Mouse (Mus musculus): ENCODE results near the gene Prph. TPM values are rescaled to one million over a fixed set of nuclear protein-coding genes. Genes with fewer than 3 reads are reported as not detected.

Gene Prph
- 4.5 and 8.5 TPM in 2 replicates for polyA plus RNA-seq (2012; rRNA removed)

DNA sequence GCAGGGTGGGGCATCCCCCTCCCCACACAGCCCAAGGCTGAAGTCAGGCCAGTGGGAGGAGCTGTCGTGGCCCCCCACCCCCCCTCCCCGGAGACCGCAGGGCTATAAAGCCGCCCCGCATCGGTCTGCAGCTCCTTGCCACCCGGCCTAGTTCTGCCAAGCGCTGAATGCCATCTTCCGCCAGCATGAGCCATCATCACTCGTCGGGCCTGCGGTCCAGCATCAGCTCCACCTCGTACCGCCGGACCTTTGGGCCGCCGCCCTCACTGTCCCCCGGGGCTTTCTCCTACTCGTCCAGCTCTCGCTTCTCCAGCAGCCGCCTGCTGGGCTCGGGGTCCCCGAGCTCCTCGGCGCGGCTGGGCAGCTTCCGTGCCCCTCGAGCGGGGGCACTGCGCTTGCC lies at the start of gene Prph:
Prph (plus strand) TSS at position 135 of the 400 bp plus-strand sequence.

DNA sequence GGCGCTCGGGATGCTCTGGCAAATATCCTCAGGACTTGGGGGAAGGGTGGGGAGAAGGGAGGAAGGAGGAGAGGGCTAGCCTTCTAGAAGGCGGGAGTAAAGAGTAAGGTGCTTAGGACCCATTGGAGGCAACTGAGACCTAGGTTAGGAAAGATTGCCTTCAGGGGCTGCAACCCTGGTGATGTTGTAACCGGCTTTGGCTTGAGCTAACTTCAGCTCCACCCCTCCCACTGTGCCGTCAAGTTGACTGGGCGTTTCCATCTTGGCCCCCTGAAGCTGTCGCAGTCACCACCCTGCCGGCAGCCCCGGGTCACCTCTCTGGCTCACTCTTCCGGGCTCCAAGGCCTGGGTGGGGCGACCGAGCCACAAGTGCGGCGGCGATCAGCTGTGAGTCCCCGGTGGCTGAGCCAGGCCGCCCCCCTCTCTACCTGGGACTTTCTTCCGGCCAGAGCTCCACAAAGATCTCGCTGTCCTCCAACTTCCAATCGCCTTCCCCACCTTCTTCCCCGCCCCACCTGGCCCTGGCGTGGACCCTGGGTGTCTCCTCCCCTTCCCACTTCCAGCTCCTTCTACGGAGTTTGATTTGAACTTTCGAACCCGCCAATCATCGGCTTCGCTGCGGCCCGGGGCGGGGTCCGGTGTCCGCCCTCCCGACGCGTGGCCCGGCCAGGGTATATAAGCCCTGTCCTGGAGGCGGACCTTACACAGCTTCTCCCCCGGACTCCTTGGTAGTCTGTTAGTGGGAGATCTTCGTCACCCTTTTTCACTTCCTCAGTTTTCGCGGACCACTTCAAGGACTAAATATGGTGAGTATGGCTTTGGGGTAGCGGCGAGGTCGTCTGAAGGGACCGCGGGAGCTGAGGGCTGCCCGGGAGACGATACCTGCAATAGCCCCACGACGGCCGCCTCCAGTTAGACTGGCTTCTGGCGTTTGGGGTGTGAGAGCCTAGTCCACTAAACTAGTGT lies 25.1 kb upstream of the Prph start, which contains the start of gene Tuba1c:
Tuba1c (plus strand) TSS at position 273 of the 966 bp plus-strand sequence.

DNA sequence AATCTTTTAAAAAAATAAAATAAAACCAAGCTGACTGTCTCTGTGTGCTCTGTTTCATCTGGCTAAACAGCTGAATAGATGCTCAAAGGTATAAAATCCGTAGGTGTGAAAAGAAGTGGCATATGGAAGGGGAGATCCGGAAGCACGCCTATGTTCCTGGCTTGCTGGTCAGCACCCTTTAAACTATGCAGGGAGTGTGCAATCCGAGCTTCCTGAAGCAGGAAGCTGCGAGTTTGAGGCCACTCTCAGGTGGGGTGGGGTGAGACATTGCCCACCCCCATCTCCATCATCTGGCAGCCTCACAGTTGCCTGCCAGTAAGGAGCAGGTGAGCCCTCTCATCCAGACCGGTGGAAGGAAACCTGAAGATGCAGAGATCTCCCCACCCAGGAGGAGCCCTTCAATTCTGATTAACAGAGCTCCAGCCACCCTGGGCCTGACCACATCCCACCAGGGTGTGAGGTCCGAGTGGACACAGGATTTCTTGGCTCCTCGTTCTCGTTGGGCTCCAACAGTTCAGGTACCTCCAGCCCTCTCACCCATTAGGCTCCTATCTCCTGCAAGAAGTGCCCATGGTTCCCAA lies 19.1 kb downstream of the Prph start, which contains the start of gene Troap:
Troap (plus strand) TSS at position 557 of the 581 bp plus-strand sequence.

DNA sequence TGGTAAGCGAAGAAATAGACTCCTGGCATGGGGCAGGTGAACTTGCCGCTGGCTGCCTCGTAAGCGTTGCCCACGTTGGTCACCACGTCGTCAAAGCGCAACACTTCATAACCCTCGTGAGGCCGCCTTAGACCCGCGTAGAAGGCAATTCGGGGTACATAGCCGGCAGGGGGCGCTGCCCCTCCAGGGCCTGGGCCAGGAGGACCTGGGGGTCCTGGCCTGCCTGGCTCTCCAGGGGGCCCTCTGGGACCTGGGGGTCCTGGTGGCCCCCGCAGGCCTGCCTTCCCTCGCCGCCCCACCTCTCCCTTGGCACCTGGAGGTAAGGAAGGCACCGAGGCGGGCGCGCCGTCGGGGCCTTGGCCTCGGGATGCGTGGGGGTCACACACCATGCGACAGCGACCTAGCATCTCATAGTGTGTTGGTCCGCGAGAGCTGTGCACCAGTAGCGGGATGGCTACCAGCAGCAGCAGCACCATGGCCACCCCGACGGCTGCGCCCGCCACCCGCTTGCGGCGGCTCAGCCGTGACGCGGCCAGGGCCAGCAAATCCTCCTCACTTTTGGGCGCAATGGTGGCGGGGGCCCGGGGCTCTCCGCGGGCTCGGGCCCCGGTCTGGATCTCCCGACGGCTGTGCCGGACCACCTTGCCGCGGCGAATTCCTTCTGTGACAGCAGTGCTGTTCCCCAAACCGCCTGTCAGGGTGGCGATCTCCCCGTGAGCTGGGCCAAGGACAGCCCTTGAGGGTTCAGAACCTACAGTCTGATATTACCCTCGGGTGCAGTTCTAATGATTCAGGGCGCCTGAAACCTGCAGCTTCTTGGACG lies 32.5 kb downstream of the Prph start, which contains the start of gene C1ql4:
C1ql4 (minus strand) TSS at position 565 of the 823 bp plus-strand sequence.

DNA sequence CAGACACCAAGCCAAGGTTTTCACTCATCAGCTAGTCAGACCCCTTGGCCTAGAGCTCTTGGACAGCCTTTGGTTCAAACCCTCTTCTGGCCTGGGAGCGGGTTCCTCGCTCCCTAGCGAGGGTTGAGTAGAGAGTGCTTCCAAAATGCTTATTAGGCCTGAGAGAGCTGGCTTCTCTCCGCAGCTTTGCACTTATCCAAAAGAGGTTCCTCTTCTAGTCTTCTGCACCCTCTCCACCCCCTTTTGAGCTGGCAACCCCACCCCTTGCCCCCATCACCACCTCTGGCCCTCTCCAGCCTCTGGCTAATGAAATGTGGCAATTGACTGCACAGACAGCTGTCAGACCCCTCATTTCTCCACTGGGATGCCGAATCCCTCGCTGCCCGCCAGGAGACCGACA lies 37.9 kb downstream of the Prph start, which contains the start of gene Dnajc22:
Dnajc22 (plus strand) TSS at position 301 of the 400 bp plus-strand sequence.

Other genes starting within 250 kb of the Prph start
- 0.02 TPM in 2 replicates for gene Ddn, start 245.7 kb upstream of the Prph start, polyA plus RNA-seq (2012; rRNA removed)
- 27.3 and 30.3 TPM in 2 replicates for gene Prkag1, start 223.7 kb upstream of the Prph start, polyA plus RNA-seq (2012; rRNA removed)
- 8.0 and 11.3 TPM in 2 replicates for gene Kmt2d, start 184.0 kb upstream of the Prph start, polyA plus RNA-seq (2012; rRNA removed)
- gene Rhebl1, start 160.6 kb upstream of the Prph start, polyA plus RNA-seq (2012; rRNA removed), result 0.75 and 0.82 TPM in 2 replicates
- gene Dhh, start 156.6 kb upstream of the Prph start, polyA plus RNA-seq (2012; rRNA removed), result 0.37 and 0.70 TPM in 2 replicates
- gene Lmbr1l, start 136.9 kb upstream of the Prph start, polyA plus RNA-seq (2012; rRNA removed), result 20.0 and 33.4 TPM in 2 replicates
- gene Tuba1b, start 120.6 kb upstream of the Prph start, polyA plus RNA-seq (2012; rRNA removed), result 349 and 354 TPM in 2 replicates
- 30.3 and 59.8 TPM in 2 replicates for gene Gm49450, start 101.6 kb upstream of the Prph start, polyA plus RNA-seq (2012; rRNA removed)
- gene Tuba1a, start 101.5 kb upstream of the Prph start, polyA plus RNA-seq (2012; rRNA removed), result 130 and 134 TPM in 2 replicates
- gene Tuba1c, start 25.3 kb upstream of the Prph start, polyA plus RNA-seq (2012; rRNA removed), result 186 and 201 TPM in 2 replicates
- gene Troap, start 19.4 kb downstream of the Prph start, polyA plus RNA-seq (2012; rRNA removed), result 6.1 and 9.0 TPM in 2 replicates
- not detected in 2 replicates for gene C1ql4, start 32.6 kb downstream of the Prph start, polyA plus RNA-seq (2012; rRNA removed)
- 10.4 and 10.8 TPM in 2 replicates for gene Dnajc22, start 38.0 kb downstream of the Prph start, polyA plus RNA-seq (2012; rRNA removed)
- 2.5 and 2.7 TPM in 2 replicates for gene Spats2, start 70.7 kb downstream of the Prph start, polyA plus RNA-seq (2012; rRNA removed)
- 0.48 and 0.66 TPM in 2 replicates for gene Kcnh3, start 169.7 kb downstream of the Prph start, polyA plus RNA-seq (2012; rRNA removed)
- 33.4 and 34.9 TPM in 2 replicates for gene Mcrs1, start 196.8 kb downstream of the Prph start, polyA plus RNA-seq (2012; rRNA removed)
- gene Prpf40b, start 239.9 kb downstream of the Prph start, polyA plus RNA-seq (2012; rRNA removed), result 31.1 and 31.5 TPM in 2 replicates
- 0.08 TPM in 1 of 2 replicates, not detected in the other for gene Fam186b, start 240.7 kb downstream of the Prph start, polyA plus RNA-seq (2012; rRNA removed)

Measured in stomach, adult 2 months (tissue).